Mouse (Mus musculus) urinary bladder, postnatal 36 days (tissue): ENCODE data around the gene Tmem178.
"Not testable (repeated sequence)": the region's sequence is repeated elsewhere in the genome, so short reads cannot be mapped to it uniquely, and the experiment has no call there.

Experiments used
- DNase-seq, 2 experiments: peaks; one replicate each; pipeline ENCODE4 v3.0.0; 2022; ENCODE audit warnings: low spot score in 2 of 2, mixed read lengths in 1 of 2

Gene Tmem178

DNA sequence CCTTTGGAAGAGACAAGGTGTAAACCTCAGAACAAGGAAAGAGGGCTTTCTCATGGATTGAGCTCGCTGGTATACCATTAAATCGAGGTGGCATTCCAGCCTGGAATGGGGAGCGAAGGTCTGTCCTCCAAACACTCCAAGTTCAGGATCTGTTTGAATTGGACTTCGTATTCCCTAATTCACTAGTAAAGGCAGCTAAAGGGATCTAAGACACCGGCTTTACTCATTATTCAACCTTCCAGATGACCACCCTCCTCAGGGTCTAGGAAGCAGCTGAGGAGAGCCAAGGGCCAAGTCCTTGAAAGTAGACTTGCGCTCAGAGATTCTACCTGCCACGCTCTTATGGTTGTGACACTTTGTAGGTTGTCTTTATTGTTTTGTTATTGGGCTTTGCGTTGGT is 1.1 kb downstream of the Tmem178 start:
- DNase-seq = not testable (repeated sequence)

- DNase-seq = no peak
Observed at GRCm38 (mm10) chr17:80946091-80946885, 1.9 kb downstream of the Tmem178 start.

GRCm38 (mm10) chr17:80947075-80947960 is 2.9 kb downstream of the Tmem178 start:
- no peak for DNase-seq

DNA sequence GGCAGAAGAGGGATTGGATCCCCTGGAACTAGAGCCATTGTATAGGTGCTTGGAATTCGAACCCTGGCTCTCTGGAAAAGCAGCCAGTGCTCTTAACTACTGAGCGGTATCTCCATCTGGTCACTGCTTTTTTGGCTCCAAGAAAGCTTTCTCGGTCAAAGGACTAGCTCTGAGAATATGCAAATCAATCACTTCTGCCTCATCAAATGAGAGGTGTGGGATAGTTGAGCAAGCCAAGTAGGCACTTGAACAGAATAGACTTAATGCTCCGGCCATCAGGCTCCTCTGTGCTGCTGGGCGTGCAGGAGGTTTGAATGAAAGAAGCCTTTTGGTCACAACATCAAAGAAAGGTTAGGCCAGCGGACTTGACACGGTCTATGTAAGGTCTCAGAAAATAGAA is 5.0 kb downstream of the Tmem178 start:
- DNase-seq = no peak

GRCm38 (mm10) chr17:80949895-80950294 is 5.5 kb downstream of the Tmem178 start:
- no peak for DNase-seq

- DNase-seq = no peak
Observed at GRCm38 (mm10) chr17:80952305-80952704, 7.9 kb downstream of the Tmem178 start.

DNA sequence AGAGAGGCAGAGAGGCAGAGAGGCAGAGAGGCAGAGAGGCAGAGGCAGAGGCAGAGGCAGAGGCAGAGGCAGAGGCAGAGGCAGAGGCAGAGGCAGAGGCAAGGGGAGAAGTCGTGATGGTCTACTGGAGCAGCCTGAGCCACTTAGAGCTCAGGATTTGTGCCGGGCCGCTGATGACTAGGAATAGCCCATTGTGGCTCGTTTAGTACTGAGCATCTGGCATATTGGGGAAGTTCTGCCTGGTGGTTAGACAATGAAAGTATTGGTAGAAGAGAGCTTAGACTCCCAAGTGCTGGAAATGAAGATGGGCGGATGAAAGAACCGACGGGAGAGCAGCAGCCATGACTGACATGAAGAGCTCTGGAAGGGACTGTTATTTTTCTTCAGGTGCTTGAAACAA is 11.0 kb downstream of the Tmem178 start:
- no peak for DNase-seq

GRCm38 (mm10) chr17:80955998-80956811 is 11.8 kb downstream of the Tmem178 start:
- DNase-seq = no peak

GRCm38 (mm10) chr17:80958332-80958731 is 13.9 kb downstream of the Tmem178 start:
- no peak for DNase-seq

- DNase-seq = no peak
Observed at GRCm38 (mm10) chr17:80959840-80960239, 15.4 kb downstream of the Tmem178 start.

GRCm38 (mm10) chr17:80967475-80967874 is 23.0 kb downstream of the Tmem178 start:
- no peak for DNase-seq

DNA sequence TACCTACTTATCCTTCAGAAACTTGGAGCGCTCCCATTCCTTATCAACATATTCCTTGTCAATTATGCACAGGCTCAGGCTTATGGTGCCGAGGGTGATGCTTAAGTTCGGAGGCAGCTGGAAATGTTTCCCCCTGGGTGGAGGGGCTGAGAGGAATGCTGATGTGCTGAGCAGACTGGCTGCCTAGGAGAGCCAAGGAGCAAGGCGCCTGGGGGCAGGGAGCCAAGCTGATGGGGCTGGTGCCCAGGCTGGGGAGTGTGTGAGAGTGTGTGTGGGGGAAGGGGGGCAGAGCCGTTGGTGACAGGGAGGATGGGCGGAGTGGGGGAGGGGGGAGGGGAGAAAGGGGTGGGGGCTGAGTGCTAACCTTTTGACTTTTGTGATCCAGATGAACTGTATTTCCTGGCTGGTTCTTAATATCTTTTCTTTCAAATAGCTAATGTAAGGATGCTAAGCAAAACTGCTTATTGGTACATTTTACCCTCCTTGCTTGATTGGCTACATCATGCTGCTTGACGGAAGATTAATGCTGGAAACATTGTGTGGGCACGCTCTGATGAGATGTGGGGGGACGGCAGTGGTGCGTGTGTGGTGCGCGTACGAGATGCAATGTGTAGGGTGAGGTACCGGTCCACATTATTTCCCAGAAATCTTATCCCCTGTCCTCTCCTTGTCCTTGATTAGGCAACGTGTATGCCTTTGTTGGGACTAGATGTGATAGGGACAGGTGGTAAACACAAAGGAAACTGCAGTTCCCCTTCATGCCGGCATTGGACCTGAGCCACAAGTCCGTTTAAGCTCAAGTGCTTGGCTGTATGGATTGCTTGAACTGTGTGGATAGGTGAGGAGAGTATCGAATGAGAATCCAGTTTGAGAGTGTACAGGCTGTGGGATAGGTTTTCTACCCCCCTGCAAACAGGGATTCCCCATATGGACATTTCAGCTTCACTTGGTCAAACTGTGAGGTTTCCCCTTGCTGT is 25.5 kb downstream of the Tmem178 start:
- peak in 1 of 2 experiments; percentile 32 for DNase-seq

GRCm38 (mm10) chr17:80970716-80971115 is 26.3 kb downstream of the Tmem178 start:
- no peak for DNase-seq

- DNase-seq = no peak
Observed at GRCm38 (mm10) chr17:80972891-80973290, 28.5 kb downstream of the Tmem178 start.

DNA sequence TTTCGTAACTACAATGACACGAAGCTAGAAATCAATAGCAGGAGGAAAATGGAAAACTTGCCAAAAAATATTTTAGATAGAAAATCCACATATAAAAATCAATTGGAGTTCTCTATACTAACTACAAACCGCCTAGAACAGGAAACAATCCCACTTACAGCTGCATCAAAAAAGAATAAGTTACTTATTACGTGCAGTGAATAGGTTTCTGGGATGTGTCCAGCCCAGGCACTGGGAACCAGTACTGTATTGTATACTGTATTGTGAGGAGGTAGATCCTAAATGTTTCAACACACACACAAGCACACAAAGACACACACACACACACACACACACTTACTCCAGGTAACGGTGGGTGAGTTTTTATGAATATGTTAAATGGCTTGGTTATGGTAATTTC is 32.8 kb downstream of the Tmem178 start:
- DNase-seq = no peak

DNA sequence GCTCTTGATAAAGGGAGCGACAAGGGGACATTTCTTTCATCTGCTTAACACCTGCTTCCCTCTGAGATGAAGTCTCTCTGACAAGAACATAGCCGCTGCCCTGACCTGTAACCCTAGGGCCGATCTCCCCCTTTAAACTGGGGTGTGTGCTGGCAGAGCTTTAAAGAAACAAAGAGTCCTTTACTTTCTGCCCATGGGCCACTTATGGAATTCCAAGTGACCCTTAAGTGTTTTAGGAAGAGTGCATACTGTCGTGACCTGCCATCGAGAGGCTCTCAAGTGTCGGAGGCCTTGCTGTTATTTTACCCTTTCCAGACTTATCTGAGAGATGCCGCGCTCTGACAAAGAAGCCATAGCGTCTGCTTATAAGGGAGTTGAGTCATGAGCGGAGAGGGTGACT is 35.7 kb downstream of the Tmem178 start:
- DNase-seq = no peak

GRCm38 (mm10) chr17:80981721-80982411 is 37.4 kb downstream of the Tmem178 start:
- peak in 1 of 2 experiments; percentile 13 for DNase-seq

DNA sequence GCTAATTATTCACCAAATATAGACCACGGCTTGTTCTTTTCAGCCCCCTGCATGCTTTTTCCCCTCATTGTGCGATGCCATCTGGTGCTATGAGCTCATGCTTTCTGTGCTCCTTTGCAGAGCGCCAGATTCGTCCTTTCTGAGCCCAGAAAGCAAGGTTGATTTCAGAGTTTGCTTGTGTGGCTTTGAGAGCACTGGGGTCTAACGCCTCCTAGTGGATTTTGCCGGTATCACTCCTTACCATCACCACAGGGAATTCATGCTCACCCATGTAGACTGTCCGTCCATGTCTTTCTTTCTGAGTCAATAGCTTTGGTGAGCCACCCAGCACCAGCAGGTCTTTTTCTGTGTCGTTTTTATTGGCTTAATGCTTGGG is 38.0 kb downstream of the Tmem178 start:
- DNase-seq = peak; percentile 57 to 58

DNA sequence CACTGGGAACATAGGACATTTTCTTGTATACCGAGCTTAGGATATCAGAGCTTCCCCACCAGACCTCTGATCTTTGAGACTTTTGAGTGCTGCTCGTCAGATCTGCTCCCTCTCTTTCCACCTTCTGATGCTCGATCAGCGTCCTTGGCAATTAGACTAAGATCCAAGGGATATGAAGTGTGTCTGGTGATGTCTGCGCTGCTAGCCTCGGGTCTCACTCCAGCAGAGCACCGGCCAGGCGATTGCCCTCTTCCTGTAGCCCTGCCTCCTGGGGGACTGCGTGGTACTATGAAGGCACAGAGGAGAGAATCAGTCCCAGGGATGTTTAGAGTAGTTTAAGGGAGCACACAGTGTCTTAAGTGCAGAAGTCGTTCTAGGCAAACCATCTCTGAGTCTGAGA is 38.5 kb downstream of the Tmem178 start:
- no peak for DNase-seq

DNA sequence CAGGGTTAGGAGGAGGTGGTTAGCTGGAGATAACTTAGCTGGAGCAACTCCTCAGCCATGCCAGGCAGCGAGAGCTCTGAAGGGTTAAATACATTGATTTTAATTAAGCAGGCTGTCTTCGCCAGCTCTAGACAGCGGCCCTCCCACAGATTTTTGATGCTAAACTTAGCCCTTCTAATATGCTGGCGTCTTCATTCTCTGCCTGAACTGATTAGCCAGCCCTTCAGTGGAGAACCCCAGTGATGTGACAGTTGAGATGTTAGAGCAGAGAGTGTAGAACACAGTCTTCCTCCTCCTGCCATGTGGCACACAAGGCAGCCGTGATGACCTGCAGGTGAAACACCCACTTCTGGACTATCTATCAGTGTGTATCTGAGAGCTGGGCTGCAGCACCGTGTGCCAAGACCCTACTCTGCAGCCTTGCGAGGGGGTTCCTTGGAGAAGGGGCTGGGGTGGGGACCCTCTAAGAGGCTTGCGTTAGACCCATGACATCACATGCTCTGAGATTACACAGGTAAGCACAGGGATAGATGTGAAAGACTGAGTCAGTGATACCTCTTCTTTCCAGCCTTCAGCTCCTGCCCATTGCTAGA is 47.2 kb downstream of the Tmem178 start:
- DNase-seq = no peak
